Mouse (Mus musculus): ENCODE results near the gene Rad9a.
A peak's percentile ranks its signal among the peaks of the same experiment; 100 is the strongest.

The Rad9a gene

DNA sequence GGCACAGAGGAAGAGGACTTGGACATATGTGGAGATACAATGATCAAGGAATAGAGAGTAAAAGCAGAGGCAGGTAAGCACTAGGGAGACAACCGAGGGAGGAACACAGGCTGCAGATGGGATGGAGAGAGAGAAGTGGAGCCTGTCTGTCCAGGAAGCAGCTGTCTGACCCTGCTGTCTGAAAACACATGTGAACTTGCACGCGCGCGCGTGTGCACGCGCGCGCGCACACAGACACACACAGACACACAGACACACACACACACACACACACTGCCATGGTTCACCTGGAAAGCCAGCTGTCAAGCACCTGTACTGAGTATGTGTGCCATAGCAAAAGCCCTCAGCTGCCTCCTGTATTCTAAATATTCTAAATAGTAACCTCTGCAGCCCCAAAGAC lies 16.8 kb upstream of the Rad9a start:
- no peak for DNase-seq (ENCODE audit: low spot score in 2 of 2)

- DNase-seq (ENCODE audit: low spot score in 2 of 2) = no peak
Measured at GRCm38 (mm10) chr19:4217855-4218254, 16.4 kb upstream of the Rad9a start.

- no peak for DNase-seq (ENCODE audit: low spot score in 2 of 2)
Measured at GRCm38 (mm10) chr19:4217140-4217539, 15.7 kb upstream of the Rad9a start.

DNA sequence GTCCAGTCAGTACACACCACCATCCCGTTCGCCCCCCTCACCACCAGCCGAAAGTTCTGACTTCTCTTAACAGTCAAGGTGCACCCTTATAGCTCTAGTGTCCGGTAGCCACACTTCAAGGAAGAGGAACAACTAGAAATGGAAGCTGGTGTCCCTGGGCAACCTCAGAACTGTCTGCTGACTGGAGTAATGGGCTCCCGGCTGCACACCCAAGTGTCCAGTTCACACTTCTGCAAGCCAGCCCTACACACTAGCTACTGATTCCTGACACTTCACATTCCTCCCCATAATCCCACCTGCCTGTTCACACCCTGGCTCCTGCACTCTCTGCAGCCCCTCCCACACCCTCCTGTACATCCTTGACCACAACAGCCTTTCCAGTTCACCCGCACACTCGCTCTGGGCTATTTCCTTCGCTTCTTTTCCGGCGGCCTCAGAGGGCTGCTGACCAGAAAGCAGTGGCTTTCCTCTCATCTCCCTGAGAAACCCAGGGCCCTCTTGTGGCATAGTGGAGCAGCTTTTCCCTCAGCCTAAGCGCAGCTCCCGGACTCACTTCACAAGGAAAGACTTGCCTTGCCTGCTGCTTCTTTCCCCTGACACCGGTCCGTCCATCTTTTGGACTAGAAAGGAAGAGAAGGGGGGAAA lies 14.7 kb upstream of the Rad9a start:
- DNase-seq (ENCODE audit: low spot score in 2 of 2) = no peak

DNA sequence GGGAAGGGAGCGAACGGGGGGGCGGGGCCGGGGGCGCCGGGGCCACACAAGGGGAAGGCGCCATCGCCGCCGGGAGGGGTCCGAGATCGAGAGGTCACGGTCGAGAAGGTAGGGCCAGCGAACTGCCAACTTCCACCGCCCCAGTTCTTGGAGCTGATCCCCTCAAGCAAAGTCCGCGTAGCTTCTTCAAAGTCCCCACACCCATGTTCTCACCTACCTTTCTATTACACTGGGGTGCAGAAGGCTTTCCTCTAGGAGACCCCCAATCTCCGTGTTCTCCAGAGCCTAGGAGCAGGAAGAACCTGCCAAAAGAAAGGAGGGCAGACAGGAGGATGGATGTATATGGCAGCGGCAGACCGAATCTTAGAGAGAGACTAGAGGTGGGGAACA lies 14.0 kb upstream of the Rad9a start:
- no peak for DNase-seq (ENCODE audit: low spot score in 2 of 2)

- no peak for DNase-seq (ENCODE audit: low spot score in 2 of 2)
Measured at GRCm38 (mm10) chr19:4214771-4215450, 13.4 kb upstream of the Rad9a start.

GRCm38 (mm10) chr19:4214071-4214770 lies 12.8 kb upstream of the Rad9a start, which contains the start of the genes Clcf1 and AC109138.7:
TSS of gene Clcf1 (plus strand) at chr19:4214238.
TSS of gene AC109138.7 (plus strand) at chr19:4214357.
- no peak for DNase-seq (ENCODE audit: low spot score in 2 of 2)

DNA sequence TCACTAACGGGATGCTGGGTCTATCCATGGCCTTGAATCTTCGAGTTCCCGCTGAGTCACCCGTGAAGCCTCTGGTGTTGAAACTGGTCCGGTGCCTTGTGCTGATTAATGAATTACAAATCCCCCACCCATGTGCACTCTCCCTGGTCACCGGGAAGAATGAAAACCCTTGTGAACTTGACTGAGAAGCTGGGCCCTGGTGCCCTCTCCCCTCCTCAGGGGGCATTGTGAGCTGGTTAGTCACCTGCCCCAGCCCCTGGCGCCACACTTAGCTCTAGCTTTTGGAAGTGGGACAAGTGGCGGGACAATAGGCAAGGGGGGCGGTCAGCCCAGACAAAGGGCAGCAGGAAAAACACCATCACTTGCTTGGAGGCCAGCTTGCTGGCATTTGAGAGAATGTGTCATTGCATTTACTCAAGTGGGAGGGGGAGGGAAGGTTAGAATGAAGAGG lies 12.1 kb upstream of the Rad9a start:
- DNase-seq (ENCODE audit: low spot score in 2 of 2) = no peak

DNA sequence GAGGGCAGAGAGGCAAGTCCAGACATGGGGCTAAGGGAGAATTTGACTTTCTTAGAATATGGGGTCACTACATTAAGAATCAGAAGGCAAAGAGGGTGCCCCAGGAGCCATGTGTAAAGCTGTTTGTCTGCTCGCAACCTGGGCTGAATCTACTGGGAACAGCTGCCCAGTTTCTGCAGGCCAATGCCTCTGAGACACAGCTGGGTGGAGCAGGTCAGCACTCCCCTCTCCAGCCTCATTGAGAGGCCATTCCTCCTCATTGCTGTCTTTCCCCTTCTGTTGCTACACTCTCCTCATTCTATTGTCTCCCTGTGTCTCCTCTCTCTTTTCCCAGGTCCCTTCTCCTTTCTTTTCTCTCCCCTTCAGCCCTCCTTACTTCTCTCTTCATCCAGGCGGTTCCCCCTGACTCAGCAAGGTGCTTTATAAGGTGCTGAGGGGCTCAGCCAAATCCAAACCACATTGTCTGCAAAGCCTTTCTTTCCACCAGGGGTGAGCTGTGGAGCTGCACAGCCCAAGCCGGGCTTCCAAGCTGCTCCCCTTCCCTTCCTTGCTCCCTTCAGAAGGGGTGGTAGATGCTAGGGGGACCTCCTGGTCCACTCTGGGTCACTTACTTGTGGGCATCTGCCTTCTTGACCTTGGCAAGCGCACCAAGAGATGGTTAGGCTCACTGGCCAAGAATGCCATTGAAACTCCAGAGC lies 10.6 kb upstream of the Rad9a start:
- no peak for DNase-seq (ENCODE audit: low spot score in 2 of 2)

DNA sequence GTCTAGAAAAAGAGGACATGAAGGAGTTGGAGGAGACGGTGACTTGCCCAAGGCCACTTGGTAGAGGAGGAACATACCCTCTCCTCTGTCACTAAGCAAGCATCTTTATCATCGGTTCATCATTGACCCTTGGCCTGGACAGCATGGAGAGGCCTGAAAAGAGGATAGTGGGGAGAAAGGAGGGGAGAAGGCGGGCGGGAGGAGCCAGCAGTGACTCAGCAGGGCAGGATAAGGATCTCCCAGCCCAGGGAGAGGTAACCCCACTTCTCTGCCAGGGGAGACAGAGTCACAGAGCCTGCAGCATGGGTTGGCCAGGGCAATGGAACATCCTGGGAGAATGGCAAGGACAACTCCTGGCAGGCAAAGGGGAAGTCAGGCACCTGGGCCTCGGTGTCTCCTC lies 7.1 kb upstream of the Rad9a start:
- DNase-seq (ENCODE audit: low spot score in 2 of 2) = no peak

DNA sequence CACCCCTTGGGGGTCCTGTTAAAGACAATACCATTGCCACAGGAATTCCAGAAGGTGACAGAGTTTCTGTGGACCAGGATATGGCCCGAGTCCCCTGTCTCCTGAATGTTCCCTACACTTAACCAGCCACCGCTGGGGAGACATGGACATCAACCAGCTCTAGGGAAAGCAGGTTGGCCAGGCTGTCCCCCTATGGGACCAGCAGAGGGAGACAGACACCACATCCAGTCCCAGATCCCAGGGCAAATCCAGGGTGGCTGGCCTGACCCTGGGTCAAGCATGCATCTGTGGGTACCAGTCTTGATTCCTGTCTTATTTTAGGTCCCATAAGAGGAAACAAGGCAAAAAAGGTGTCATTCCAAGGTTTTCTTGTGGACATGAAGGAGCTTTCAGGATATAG lies 5.5 kb upstream of the Rad9a start:
- DNase-seq (ENCODE audit: low spot score in 2 of 2) = peak in 1 of 2 experiments; percentile 48

DNA sequence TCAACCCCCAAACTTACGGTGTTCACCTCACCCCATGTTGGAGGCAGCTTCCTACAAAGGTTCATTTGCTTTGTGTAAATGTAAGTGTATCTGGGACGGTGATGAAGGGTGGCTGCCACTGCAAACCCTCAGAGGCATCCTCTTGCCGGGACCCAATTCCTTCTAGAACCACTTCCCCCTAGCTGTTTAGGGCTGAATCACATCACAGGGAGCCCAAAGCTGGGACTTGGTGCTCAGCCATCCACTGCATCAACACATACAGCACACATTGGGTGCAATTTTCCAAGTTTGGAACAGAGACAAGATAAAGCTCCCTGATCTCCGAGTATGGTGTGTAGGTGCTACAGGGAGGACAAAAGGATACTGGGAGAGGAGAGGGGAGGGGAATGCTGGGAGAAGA lies 3.4 kb upstream of the Rad9a start:
- no peak for DNase-seq (ENCODE audit: low spot score in 2 of 2)

DNA sequence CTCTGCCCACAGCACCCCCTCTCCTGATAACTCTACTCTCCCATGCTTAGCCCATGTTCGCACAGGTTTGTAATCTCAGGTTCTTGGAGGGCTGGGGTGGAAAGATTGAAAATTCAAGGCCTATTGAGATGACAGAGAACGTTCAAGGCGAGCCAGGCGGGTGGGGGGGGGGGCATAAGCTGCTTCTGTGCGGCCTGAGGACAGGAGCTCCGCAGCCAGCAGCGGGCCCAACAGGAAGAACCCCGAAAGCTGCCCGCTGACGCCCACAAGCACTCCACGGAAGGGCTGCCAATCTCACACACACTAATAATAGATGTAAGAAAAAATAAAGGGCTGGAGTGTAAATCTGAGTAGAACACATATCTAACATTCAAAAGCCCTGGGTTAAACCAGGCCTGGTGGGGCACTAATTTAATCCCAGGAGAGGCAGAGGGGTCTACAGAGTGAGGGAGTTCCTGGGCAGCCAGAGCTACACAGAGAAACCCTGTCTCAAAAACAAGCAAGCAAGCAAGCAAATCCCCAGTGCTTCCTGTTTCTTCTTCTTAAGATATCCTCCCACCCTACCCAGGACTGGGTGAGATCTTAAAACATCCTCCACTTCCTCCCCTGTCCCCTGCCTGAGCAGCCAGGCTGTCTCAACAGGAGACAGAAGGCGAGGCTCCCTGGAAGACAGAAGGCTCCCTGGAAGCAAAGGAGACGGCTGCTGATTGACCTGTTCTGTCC lies 2.3 kb upstream of the Rad9a start:
- DNase-seq (ENCODE audit: low spot score in 2 of 2) = peak in 1 of 2 experiments; percentile 48

- no peak for DNase-seq (ENCODE audit: low spot score in 2 of 2)
Measured at GRCm38 (mm10) chr19:4203148-4203547, 1.7 kb upstream of the Rad9a start.

DNA sequence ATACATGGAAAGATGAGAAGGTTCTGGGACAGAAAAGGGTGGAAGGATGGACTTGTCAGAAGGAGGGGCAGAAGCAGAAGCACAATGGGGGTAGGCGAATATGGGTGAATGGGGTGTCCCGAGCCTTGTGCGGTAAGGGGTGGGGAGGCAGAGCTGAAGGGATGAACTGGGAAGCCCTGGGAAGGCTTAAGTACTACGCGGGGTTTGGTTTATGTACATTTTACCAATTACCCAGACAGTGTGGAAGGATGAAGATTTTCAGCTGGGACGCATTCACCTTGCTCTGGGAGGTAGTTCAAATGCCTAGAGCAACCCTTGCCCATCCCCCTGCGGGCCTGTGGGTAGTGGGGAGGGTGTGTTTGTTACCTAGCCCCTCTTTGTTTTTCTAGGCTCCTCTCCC lies 687 bp upstream of the Rad9a start:
- no peak for DNase-seq (ENCODE audit: low spot score in 2 of 2)

- DNase-seq (ENCODE audit: low spot score in 2 of 2) = no peak
Measured at GRCm38 (mm10) chr19:4197180-4197579, 4.3 kb downstream of the Rad9a start.

DNA sequence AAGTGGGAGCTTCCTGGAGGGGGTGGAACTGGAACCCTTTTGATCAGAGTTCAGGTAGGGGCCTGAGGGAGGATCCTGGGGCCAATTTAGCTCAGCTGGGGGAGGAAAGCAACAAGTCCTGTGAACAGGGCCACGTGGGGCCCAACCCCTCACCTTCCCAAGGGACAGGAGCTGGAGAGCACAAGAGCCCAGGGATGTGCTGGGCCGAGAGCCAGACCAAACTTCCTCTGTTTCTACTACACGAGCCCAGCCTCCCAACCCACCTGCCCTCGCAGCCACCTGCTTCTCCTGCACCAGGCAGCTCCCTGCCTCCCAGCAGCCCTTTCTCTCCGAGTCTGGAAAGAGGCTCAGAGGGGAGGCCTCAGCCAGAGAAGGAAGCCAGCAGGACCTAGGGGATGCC lies 4.9 kb downstream of the Rad9a start:
- no peak for DNase-seq (ENCODE audit: low spot score in 2 of 2)

GRCm38 (mm10) chr19:4196048-4196447 lies 5.4 kb downstream of the Rad9a start:
- DNase-seq (ENCODE audit: low spot score in 2 of 2) = no peak

GRCm38 (mm10) chr19:4194776-4195650 lies 6.4 kb downstream of the Rad9a start:
- no peak for DNase-seq (ENCODE audit: low spot score in 2 of 2)

GRCm38 (mm10) chr19:4194021-4194724 lies 7.3 kb downstream of the Rad9a start:
- DNase-seq (ENCODE audit: low spot score in 2 of 2) = no peak

Measured in thymus, postnatal 10 days (tissue).